Mouse (Mus musculus) embryo, embryonic 9.5 days (tissue): ENCODE measurements around the gene Gclc.

Experiments used
- DNase-seq: peaks from one replicate; pipeline ENCODE4 v3.0.0-alpha.2; 2017; ENCODE audit errors: extremely low spot score

Gene Gclc

GRCm38 (mm10) chr9:77753853-77754727, at the start of gene Gclc:
Gene Gclc, plus strand, starts transcription at chr9:77754535.
- DNase-seq, result peak; percentile 90

- DNase-seq, result no peak
Observed at GRCm38 (mm10) chr9:77706515-77706914, 47.8 kb upstream of the Gclc start.

- no peak for DNase-seq
Observed at GRCm38 (mm10) chr9:77707433-77708139, 46.7 kb upstream of the Gclc start.

- no peak for DNase-seq
Observed at GRCm38 (mm10) chr9:77708950-77709349, 45.4 kb upstream of the Gclc start.

GRCm38 (mm10) chr9:77711021-77711569, 43.2 kb upstream of the Gclc start:
- DNase-seq, result no peak

- no peak for DNase-seq
Observed at GRCm38 (mm10) chr9:77712816-77713215, 41.5 kb upstream of the Gclc start.

- DNase-seq, result no peak
Observed at GRCm38 (mm10) chr9:77713301-77713700, 41.0 kb upstream of the Gclc start.

GRCm38 (mm10) chr9:77715262-77715661, 39.1 kb upstream of the Gclc start:
- DNase-seq, result no peak

GRCm38 (mm10) chr9:77716009-77716408, 38.3 kb upstream of the Gclc start:
- no peak for DNase-seq

- no peak for DNase-seq
Observed at GRCm38 (mm10) chr9:77717831-77718435, 36.4 kb upstream of the Gclc start.

- no peak for DNase-seq
Observed at GRCm38 (mm10) chr9:77718816-77719411, 35.4 kb upstream of the Gclc start.

- DNase-seq, result no peak
Observed at GRCm38 (mm10) chr9:77719675-77720074, 34.7 kb upstream of the Gclc start.

GRCm38 (mm10) chr9:77722381-77722780, 32.0 kb upstream of the Gclc start:
- DNase-seq, result no peak

- no peak for DNase-seq
Observed at GRCm38 (mm10) chr9:77724216-77724615, 30.1 kb upstream of the Gclc start.

- DNase-seq, result no peak
Observed at GRCm38 (mm10) chr9:77725448-77725847, 28.9 kb upstream of the Gclc start.

GRCm38 (mm10) chr9:77726018-77726684, 28.2 kb upstream of the Gclc start:
- DNase-seq, result no peak

GRCm38 (mm10) chr9:77727012-77727411, 27.3 kb upstream of the Gclc start:
- DNase-seq, result no peak

- no peak for DNase-seq
Observed at GRCm38 (mm10) chr9:77732067-77732466, 22.3 kb upstream of the Gclc start.

GRCm38 (mm10) chr9:77737298-77738041, 16.9 kb upstream of the Gclc start:
- no peak for DNase-seq

GRCm38 (mm10) chr9:77741452-77741851, 12.9 kb upstream of the Gclc start:
- no peak for DNase-seq

GRCm38 (mm10) chr9:77744798-77745197, 9.5 kb upstream of the Gclc start:
- no peak for DNase-seq
